Mouse (Mus musculus): ENCODE data around the gene E2f6. TPM values are rescaled to one million over a fixed set of nuclear protein-coding genes. Genes with fewer than 3 reads are reported as not detected.

E2f6 gene
- polyA plus RNA-seq, 1 experiment = 9.9 TPM

DNA sequence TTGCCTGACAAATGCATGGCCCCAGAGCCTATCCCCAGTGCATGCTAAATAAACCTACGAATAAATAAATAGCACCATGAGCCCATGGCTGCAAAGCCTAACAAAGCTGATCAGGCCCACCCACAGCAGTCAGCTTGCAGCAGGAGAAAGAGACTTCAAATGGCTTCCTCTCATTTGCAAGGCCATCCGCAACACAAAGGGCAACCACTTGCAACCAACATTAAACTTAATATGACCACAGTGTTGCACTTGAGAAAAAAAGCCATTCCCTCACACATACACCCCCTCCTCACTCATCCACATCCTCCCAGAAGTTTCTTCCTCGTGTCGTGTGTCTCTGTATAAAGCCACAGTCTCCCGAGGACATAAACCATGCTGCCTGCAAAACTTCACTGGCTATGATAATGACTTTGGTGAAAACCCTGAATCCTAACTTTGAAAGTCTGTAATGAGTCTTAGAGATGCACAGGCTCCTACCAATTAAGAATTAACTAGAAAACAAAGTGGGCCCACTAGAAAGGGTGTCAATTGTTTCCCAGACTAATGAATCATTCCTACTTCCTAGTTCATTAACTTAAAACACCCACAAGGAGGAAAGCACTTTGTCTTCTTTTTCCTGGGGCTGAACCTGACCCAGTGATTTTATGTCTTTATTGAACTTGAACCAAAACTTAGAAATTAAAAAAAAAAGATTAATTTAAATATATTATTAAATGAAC, 7.4 kb upstream of the E2f6 start:
- no peak for TF ChIP-seq POLR2A (IDR thresholded peaks at IDR 0.05; ENCODE audit: borderline replicate concordance, control insufficient read depth, low read depth, low read length)
- no peak for TF ChIP-seq CTCF (IDR thresholded peaks at IDR 0.05; ENCODE audit: control insufficient read depth, insufficient read depth, low read length)
- no peak overlapping the region for H3K27ac ChIP-seq (ENCODE audit: control insufficient read depth, insufficient read depth, low read depth, low read length, poor library complexity)
- WGBS = 54% methylated on average over 5 of the region's 5 CpGs
- no peaks in the 10 kb centered on the region for H3K4me1 ChIP-seq (ENCODE audit: control insufficient read depth, insufficient read depth, low read length)
- H3K4me3 ChIP-seq (replicated peaks; ENCODE audit: control insufficient read depth, low read depth, low read length) = no peak overlapping the region

DNA sequence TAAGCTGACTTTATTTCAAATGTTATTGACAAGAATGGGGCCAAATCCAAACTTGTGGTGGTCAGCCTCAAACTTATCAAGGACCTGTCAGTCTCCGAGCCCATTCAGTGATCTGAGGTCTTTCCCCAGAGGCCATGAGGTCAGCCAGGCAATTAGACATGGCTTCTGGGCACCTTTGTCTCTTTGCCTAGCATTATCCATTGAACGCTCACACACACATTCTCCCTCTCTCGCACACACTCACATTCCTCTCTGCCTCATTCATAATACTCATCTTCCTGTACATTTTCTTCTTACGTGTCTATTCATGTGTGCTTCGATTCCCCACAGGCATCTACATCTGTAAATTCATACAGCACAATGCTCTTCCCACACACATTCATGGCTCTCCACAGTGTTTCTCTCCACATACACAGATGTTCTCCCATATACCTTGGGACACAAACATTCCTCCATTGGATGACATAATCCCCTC, 6.8 kb upstream of the E2f6 start:
- Histone ChIP-seq H3K4me3 (replicated peaks; ENCODE audit: control insufficient read depth, low read depth, low read length) (no peak overlapping the region), H3K4me1 (ENCODE audit: control insufficient read depth, insufficient read depth, low read length) (no peaks in the 10 kb centered on the region), H3K27ac (ENCODE audit: control insufficient read depth, insufficient read depth, low read depth, low read length, poor library complexity) (no peak overlapping the region)
- no peak for TF ChIP-seq CTCF (IDR thresholded peaks at IDR 0.05; ENCODE audit: control insufficient read depth, insufficient read depth, low read length)
- TF ChIP-seq POLR2A (IDR thresholded peaks at IDR 0.05; ENCODE audit: borderline replicate concordance, control insufficient read depth, low read depth, low read length) = no peak
- 89% methylated on average over 5 of the region's 5 CpGs for WGBS

DNA sequence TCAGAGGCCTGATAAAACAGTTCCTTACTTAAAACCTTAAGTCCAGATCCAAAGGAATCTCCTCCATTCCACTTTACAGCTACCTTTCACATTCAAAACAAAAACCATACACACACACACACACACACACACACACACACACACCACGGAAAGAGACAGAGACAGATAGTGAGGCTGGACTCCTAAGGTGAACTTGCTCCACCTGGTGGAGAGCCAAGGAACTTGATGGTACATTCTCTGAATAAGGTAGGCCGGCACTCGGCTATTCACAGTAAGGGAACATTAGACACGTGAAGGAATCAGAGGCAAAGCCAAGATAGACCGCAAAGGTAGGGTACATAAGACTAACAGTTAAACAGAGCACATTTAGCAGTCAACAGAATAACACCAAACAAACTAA, 5.3 kb upstream of the E2f6 start:
- TF ChIP-seq POLR2A (IDR thresholded peaks at IDR 0.05; ENCODE audit: borderline replicate concordance, control insufficient read depth, low read depth, low read length) (no peak), CTCF (IDR thresholded peaks at IDR 0.05; ENCODE audit: control insufficient read depth, insufficient read depth, low read length) (peak; percentile 67)
- WGBS = 3% methylated on average over 5 of the region's 5 CpGs
- Histone ChIP-seq H3K4me1 (ENCODE audit: control insufficient read depth, insufficient read depth, low read length) (no peaks in the 10 kb centered on the region), H3K4me3 (replicated peaks; ENCODE audit: control insufficient read depth, low read depth, low read length) (no peak overlapping the region), H3K27ac (ENCODE audit: control insufficient read depth, insufficient read depth, low read depth, low read length, poor library complexity) (no peak overlapping the region)

DNA sequence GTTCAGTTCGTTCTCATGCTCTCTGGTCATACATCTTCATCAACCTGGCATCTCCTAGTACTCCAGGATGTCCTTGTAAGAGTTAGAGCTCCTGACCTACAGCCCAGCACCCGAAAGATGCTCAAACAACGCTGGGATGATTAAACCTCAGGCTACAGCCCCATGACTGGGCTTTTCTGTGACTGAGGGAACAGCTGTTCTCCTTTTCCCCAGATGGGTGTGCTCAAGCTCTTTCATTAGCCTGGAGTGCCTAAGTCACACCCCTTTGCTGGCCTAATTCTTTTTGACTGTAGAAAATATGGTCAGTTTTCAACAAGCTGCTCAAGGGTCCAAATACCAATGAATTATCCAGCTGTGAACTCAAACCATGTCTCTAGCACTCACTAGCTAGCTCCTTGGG, 2.7 kb upstream of the E2f6 start:
- 30% methylated on average over 3 of the region's 3 CpGs for WGBS
- TF ChIP-seq CTCF (IDR thresholded peaks at IDR 0.05; ENCODE audit: control insufficient read depth, insufficient read depth, low read length) (peak; percentile 26; the same call in 1 of the 2 replicates), POLR2A (IDR thresholded peaks at IDR 0.05; ENCODE audit: borderline replicate concordance, control insufficient read depth, low read depth, low read length) (no peak)
- no peaks in the 10 kb centered on the region; the same call in 1 of the 2 replicates for H3K4me1 ChIP-seq (ENCODE audit: control insufficient read depth, insufficient read depth, low read length)
- H3K4me3 ChIP-seq (replicated peaks; ENCODE audit: control insufficient read depth, low read depth, low read length) = no peak overlapping the region
- H3K27ac ChIP-seq (ENCODE audit: control insufficient read depth, insufficient read depth, low read depth, low read length, poor library complexity) = no peak overlapping the region

DNA sequence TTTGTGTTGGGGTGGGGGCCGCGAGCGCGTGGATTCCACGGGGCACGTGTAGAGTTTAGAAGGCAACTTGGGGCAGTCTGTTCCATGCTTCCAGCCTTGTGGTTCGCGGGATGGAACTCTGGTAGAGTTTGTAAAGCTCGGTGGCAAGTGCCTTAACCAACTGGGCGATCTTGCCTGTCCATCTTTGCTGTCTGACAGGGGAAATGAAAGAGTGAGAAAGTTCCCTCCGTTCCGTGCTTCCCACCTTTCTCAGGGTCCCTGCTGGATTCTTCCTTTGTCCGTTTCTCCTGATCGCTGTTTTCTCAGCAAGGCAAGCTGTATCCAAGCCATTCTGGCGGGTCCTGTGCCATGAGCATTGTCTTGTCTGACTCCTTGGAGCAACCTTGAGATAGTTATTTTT, 714 bp downstream of the E2f6 start:
- H3K27ac ChIP-seq (ENCODE audit: control insufficient read depth, insufficient read depth, low read depth, low read length, poor library complexity) = no peak overlapping the region
- no peaks in the 10 kb centered on the region; the same call in 1 of the 2 replicates for H3K4me1 ChIP-seq (ENCODE audit: control insufficient read depth, insufficient read depth, low read length)
- TF ChIP-seq CTCF (IDR thresholded peaks at IDR 0.05; ENCODE audit: control insufficient read depth, insufficient read depth, low read length) (no peak), POLR2A (IDR thresholded peaks at IDR 0.05; ENCODE audit: borderline replicate concordance, control insufficient read depth, low read depth, low read length) (no peak)
- 2% methylated on average over 15 of the region's 15 CpGs for WGBS
- peak overlapping the region; percentile 82 for H3K4me3 ChIP-seq (replicated peaks; ENCODE audit: control insufficient read depth, low read depth, low read length)

DNA sequence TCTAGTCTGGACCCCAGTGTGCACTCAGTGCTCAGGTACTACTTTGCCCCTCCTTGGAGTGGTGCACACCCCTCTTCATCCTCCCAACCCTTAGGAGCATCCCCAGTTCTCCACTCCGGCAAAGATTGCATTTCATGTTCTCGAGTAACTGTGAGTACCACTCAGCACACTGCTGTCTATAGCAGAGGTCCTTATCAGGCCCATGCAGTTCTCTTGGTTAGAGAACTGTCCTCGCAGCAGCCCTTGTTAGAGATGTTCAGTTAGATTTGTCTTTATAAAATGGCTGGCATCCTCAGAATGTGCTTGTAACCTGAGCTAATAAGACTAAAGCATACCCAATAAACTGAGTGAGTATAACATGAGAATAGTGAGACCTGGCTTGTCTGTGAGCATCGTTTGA, 6.4 kb downstream of the E2f6 start:
- Histone ChIP-seq H3K27ac (ENCODE audit: control insufficient read depth, insufficient read depth, low read depth, low read length, poor library complexity) (no peak overlapping the region), H3K4me1 (ENCODE audit: control insufficient read depth, insufficient read depth, low read length) (no peaks in the 10 kb centered on the region), H3K4me3 (replicated peaks; ENCODE audit: control insufficient read depth, low read depth, low read length) (no peak overlapping the region)
- TF ChIP-seq CTCF (IDR thresholded peaks at IDR 0.05; ENCODE audit: control insufficient read depth, insufficient read depth, low read length) (no peak), POLR2A (IDR thresholded peaks at IDR 0.05; ENCODE audit: borderline replicate concordance, control insufficient read depth, low read depth, low read length) (no peak)
- 73% methylated on average over 4 of the region's 4 CpGs for WGBS

DNA sequence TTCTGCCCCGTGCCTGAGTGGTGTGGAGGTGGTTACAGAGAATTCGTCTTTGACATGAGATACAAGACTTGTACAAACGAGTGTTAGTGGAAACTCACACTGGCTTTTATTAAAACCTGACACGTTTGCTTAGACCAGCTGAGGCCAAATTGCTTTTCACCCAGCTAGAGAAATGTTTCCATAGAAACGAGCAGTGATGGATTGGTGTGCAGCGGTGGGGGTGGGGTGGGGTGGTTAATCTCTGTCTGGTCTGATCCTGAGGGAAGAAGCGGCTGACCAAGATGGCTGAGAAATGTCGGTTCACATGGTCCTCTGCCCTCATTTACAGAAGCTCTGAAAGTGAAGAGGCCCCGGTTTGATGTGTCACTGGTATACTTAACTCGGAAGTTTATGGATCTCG, 7.8 kb downstream of the E2f6 start:
- no peak overlapping the region for H3K27ac ChIP-seq (ENCODE audit: control insufficient read depth, insufficient read depth, low read depth, low read length, poor library complexity)
- TF ChIP-seq CTCF (IDR thresholded peaks at IDR 0.05; ENCODE audit: control insufficient read depth, insufficient read depth, low read length) = no peak
- no peak for TF ChIP-seq POLR2A (IDR thresholded peaks at IDR 0.05; ENCODE audit: borderline replicate concordance, control insufficient read depth, low read depth, low read length)
- H3K4me1 ChIP-seq (ENCODE audit: control insufficient read depth, insufficient read depth, low read length) = no peaks in the 10 kb centered on the region
- WGBS = 84% methylated on average over 11 of the region's 11 CpGs
- no peak overlapping the region for H3K4me3 ChIP-seq (replicated peaks; ENCODE audit: control insufficient read depth, low read depth, low read length)

DNA sequence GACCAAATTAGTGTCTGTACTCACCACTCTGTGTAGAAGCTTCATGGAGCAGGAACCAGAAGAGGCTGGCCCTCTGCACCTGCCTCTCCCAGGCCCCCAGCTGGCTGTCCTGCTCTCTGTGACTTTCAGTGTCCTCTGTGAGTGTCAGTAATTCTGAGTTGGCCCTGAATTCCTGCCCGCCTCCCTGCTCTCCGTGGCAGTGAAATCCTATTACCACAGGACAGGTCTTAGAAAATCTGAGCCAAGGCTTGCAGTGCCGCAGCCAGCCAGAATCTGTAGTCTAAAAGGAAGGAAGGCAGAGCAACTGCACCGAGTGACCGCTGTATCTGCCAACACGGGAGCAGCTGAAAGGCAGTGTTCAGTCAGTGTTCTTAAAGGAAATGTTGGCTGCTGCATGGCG, 10.0 kb downstream of the E2f6 start:
- Histone ChIP-seq H3K27ac (ENCODE audit: control insufficient read depth, insufficient read depth, low read depth, low read length, poor library complexity) (no peak overlapping the region), H3K4me3 (replicated peaks; ENCODE audit: control insufficient read depth, low read depth, low read length) (no peak overlapping the region), H3K4me1 (ENCODE audit: control insufficient read depth, insufficient read depth, low read length) (no peaks in the 10 kb centered on the region)
- WGBS = 71% methylated on average over 7 of the region's 7 CpGs
- TF ChIP-seq CTCF (IDR thresholded peaks at IDR 0.05; ENCODE audit: control insufficient read depth, insufficient read depth, low read length) = no peak
- no peak for TF ChIP-seq POLR2A (IDR thresholded peaks at IDR 0.05; ENCODE audit: borderline replicate concordance, control insufficient read depth, low read depth, low read length)
